Mouse (Mus musculus) G1E (cell line): ENCODE results near the gene Mapk1. TPM values are rescaled to one million over a fixed set of nuclear protein-coding genes. Genes with fewer than 3 reads are reported as not detected.

Experiments used
- ATAC-seq: 2 replicates; pipeline ENCODE4 v1.8.0; 2016; ENCODE audit warnings: mild to moderate bottlenecking; ENCODE audit not compliant: insufficient number of reproducible peaks, poor library complexity, low FRiP score, severe bottlenecking; ENCODE audit errors: extremely low read depth
- DNase-seq: peaks from one replicate; pipeline ENCODE4 v3.0.0; 2012; ENCODE audit warnings: low spot score
- H3K27me3 ChIP-seq: 2 replicates; pipeline ENCODE4 v1.6.1; 2012; ENCODE audit warnings: mild to moderate bottlenecking, low read length, inconsistent platforms; ENCODE audit not compliant: insufficient read depth
- H3K36me3 ChIP-seq: replicated peaks from 2 replicates; pipeline ENCODE3; 2012; ENCODE audit warnings: mild to moderate bottlenecking, inconsistent platforms
- H3K4me1 ChIP-seq: 2 replicates; pipeline ENCODE4 v1.6.1; 2012; ENCODE audit warnings: low read depth, low read length, inconsistent platforms, mixed read lengths; ENCODE audit not compliant: insufficient read depth
- H3K4me3 ChIP-seq: 2 replicates; pipeline ENCODE4 v1.5.1; 2012; ENCODE audit warnings: low read depth, mild to moderate bottlenecking, inconsistent platforms, low read length, moderate library complexity, mixed read lengths
- H3K9me3 ChIP-seq: replicated peaks from 2 replicates; pipeline ENCODE4 v1.6.1; 2012; ENCODE audit warnings: inconsistent platforms
- CTCF ChIP-seq: IDR thresholded peaks from 2 replicates; pipeline ENCODE4 v1.5.1; 2012; ENCODE audit warnings: low read depth, low read length, inconsistent platforms, mixed read lengths
- GATA1 ChIP-seq: IDR thresholded peaks from 2 replicates; pipeline ENCODE4 v1.6.1; 2012; ENCODE audit warnings: borderline replicate concordance, low read length, inconsistent platforms, mixed read lengths
- GATA2 ChIP-seq: IDR thresholded peaks from 2 replicates; pipeline ENCODE4 v1.6.1; 2012; ENCODE audit warnings: low read depth, low read length, inconsistent platforms, borderline replicate concordance
- POLR2AphosphoS5 ChIP-seq: IDR thresholded peaks from 2 replicates; pipeline ENCODE4 v1.6.1; 2012; ENCODE audit warnings: low read depth, low read length, inconsistent platforms; ENCODE audit not compliant: insufficient replicate concordance
- TAL1 ChIP-seq: conservative IDR thresholded peaks from 2 replicates; pipeline ENCODE4 v1.6.1; 2012; ENCODE audit warnings: low read depth, low read length, inconsistent platforms, mixed read lengths
- polyA plus RNA-seq: library from polyadenylated mRNA; stranded (reverse); fragments of >175 nt; gene quantifications from 2 replicates; pipeline ENCODE4 v1.2.3, GENCODE M21; 2012
- total RNA-seq, 2 experiments: library from RNA; stranded (forward) in 1 of 2; stranded (reverse) in 1 of 2; fragments of 200-1000 nt in 1 of 2; fragments of >200 nt in 1 of 2; fragmentation: Nextera tagmentation in 1 of 2; gene quantifications; 2 replicates each; pipeline ENCODE4 v1.2.3; 2014 to 2017

The Mapk1 gene
- total and polyA plus RNA-seq, 3 experiments, result 54.2 to 248 (median 173) TPM

DNA sequence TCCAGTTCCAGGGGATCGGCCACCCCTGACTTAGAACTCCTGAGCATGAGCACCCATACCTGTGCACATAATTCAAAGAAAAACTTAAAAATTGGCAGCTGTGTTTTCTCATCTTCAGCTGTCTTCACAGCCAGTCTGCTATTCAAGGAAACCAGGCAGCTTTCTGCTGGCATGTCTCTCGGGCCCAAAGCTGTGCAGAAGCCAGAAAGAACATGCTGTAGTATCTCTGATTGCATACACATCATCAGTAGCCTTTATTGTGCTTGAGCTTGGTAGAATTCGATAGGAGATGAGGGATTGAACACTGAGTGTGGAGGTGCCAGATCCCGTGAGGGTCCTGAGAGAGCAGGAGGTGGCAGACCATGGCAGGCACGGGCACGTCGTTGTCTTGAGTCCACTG lies 89.8 kb downstream of the Mapk1 start:
- no peak for ATAC-seq
- Histone ChIP-seq H3K4me1 (peaks cover 21% of the 10 kb centered on the region), H3K36me3 (no peaks in the 10 kb centered on the region), H3K9me3 (0 out of 2 replicates have a peak, but pooled peaks cover 4% of the 10 kb centered on the region), H3K27me3 (peaks cover 26% of the 10 kb centered on the region), H3K4me3 (no peak overlapping the region)
- no peak for TF ChIP-seq CTCF
- TF ChIP-seq TAL1, result no peak
- TF ChIP-seq POLR2AphosphoS5, result no peak
- no peak for TF ChIP-seq GATA2
- TF ChIP-seq GATA1, result no peak
- no peak for DNase-seq

DNA sequence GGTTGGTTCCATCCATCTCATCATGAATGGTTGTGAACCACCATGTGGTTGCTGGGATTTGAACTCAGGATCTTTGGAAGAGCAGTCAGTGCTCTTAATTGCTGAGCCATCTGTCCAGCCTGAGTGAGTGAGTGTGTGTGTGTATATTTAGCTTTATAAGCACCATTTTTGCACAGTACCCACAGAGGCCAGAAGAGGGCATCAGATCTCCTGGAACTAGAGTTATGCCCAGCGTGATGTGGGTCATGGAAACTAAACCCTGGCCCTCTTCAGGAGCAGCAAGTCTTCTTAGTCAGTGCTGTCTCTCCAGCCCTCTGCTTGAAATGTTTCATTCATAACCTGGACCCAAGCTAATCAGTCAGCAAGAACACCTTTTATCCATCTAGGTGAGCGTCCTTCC lies 93.1 kb downstream of the Mapk1 start:
- 0 out of 2 replicates have a peak, but pooled peaks cover 4% of the 10 kb centered on the region for H3K9me3 ChIP-seq

DNA sequence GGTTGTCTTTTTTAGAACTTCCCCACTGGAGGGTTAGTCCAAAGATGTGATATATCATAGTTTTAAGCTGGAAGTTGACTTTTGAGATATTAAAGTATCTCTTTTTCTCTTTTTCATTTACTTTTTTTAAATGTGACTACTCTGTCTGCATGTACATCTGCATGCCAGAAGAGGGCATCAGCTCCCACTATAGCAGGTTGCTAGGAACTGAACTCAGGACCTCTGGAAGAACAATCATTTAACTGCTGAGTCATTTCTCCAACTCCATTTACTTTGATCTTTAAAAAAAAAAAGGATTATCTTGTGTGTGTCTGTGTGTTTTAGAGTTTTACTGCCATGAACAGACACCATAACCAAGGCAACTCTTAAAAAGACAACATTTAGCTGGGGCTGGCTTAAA lies 93.7 kb downstream of the Mapk1 start:
- H3K36me3 ChIP-seq, result peaks cover 8% of the 10 kb centered on the region
- TF ChIP-seq CTCF (no peak), TAL1 (no peak), POLR2AphosphoS5 (no peak), GATA2 (no peak), GATA1 (no peak)
- ATAC-seq (no peak), DNase-seq (no peak)
- H3K9me3 ChIP-seq, result 0 out of 2 replicates have a peak, but pooled peaks cover 4% of the 10 kb centered on the region
- no peak overlapping the region for H3K4me3 ChIP-seq
- peaks cover 11% of the 10 kb centered on the region for H3K4me1 ChIP-seq
- peaks cover 19% of the 10 kb centered on the region for H3K27me3 ChIP-seq

More for the DNA sequence above, 93.1 kb downstream of the Mapk1 start:
- DNase-seq, result no peak
- no peak overlapping the region for H3K4me3 ChIP-seq
- peaks cover 19% of the 10 kb centered on the region for H3K27me3 ChIP-seq
- TF ChIP-seq GATA1, result no peak
- no peak for TF ChIP-seq CTCF
- no peak for TF ChIP-seq POLR2AphosphoS5
- no peak for TF ChIP-seq GATA2
- TF ChIP-seq TAL1, result no peak
- peaks cover 7% of the 10 kb centered on the region for H3K4me1 ChIP-seq
- ATAC-seq, result no peak
- peaks cover 2% of the 10 kb centered on the region for H3K36me3 ChIP-seq

DNA sequence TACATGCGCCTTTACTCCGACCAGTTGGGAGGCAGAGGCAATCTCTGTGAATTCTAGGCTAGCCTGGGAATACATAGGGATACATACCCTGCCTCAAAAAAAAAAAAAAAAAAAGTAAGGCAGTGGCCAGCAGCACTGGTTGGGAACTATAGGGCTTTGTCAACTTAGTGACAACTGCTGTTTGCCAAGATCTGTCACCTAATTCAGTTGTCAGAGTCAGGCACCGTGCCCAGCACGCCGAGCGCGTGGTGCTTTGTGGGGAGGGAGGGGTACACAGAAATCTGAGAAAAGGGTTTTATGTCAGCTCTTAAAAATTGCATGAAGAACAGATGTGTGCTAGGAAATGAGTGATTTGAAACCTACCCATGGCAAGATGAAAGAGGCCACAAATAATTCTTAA lies 94.9 kb downstream of the Mapk1 start:
- H3K27me3 ChIP-seq, result peaks cover 13% of the 10 kb centered on the region
- ATAC-seq, result no peak
- no peak for DNase-seq
- peaks cover 19% of the 10 kb centered on the region for H3K36me3 ChIP-seq
- H3K4me1 ChIP-seq, result peaks cover 11% of the 10 kb centered on the region
- 0 out of 2 replicates have a peak, but pooled peaks cover 4% of the 10 kb centered on the region for H3K9me3 ChIP-seq
- no peak for TF ChIP-seq CTCF
- no peak for TF ChIP-seq GATA1
- no peak overlapping the region for H3K4me3 ChIP-seq

DNA sequence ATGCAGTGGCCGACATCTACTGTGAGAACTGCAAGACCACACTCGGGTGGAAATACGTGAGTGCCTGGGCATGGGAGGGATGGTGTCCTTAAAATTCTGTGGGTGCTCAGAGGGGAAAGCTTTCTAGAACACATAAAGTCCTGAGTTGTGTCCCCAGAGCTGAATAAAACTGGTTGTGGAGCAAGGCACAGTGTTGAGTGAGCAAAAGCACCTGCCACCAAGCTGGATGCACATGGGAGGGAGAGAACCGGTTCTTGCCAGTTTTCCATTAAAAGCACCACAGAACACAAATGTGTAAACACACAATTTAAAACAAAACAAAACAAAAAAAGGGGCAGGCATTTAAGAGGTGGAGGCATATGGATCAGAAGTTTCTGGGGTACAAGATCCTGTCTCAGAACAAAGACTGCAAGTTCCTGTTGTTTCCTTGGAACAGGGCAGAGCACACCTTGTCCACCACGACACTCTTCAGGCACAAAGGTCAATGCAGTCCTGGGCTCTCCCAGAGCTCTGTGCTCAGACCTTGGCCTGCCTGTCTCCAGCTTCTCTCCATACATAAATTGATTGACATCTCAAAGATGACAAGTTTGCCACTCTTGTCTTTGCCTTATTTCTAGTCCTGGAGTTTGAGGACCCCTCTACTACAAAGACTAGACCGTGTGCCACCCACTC lies 99.1 kb downstream of the Mapk1 start:
- TF ChIP-seq POLR2AphosphoS5, result no peak
- TF ChIP-seq GATA1, result no peak
- no peak for TF ChIP-seq TAL1
- TF ChIP-seq CTCF, result no peak
- no peak for TF ChIP-seq GATA2
- DNase-seq (no peak), ATAC-seq (no peak)
- Histone ChIP-seq H3K4me3 (no peak overlapping the region), H3K9me3 (no peaks in the 10 kb centered on the region), H3K27me3 (no peaks in the 10 kb centered on the region; the same call in 1 of the 2 replicates), H3K36me3 (peaks cover 60% of the 10 kb centered on the region), H3K4me1 (peaks cover 8% of the 10 kb centered on the region)

DNA sequence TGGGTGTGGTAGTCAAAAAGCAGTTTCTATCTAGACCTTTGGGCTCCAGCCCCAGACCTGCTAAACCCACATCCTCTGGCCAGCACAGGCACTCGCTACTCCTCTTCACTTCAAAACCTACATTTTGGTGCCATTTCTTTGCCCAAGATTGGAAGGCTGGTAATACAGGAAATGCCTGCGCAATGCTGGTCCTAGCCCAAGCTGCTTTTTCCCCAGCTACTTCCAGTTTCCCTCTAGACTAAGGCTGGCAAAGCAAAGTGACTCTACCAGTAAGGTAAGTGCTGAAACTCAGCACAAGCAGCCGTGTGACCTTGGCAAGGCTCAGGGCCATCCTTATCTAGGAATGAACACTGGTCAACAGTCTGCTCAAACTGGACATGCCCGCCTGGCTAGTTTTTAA lies 102.5 kb downstream of the Mapk1 start:
- Histone ChIP-seq H3K9me3 (no peaks in the 10 kb centered on the region), H3K4me1 (peaks cover 3% of the 10 kb centered on the region; the same call in 1 of the 2 replicates), H3K27me3 (no peaks in the 10 kb centered on the region), H3K4me3 (no peak overlapping the region), H3K36me3 (peaks cover 94% of the 10 kb centered on the region)
- no peak for DNase-seq
- no peak for TF ChIP-seq GATA1
- TF ChIP-seq CTCF, result no peak
- TF ChIP-seq GATA2, result no peak
- no peak for TF ChIP-seq TAL1
- TF ChIP-seq POLR2AphosphoS5, result no peak
- no peak for ATAC-seq

DNA sequence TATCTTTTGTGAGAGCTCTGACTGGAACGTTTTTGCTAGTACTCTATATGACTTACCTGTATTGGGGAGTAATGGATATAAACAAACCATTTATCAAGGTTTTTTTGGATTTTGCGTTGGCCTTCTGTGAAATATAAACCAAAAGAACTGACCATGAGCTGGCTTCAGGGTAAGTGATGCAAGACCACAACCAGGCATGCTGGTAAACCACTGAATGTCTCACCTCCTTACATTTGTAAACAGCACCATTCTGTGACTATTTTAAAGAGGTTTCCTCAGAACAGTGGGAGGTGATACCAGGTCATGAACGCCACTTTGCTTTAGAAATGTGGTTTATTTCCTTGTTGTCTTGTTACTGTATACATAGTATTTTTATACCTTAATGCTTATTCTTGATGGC lies 103.1 kb downstream of the Mapk1 start:
- DNase-seq (no peak), ATAC-seq (no peak)
- TF ChIP-seq GATA1, result no peak
- no peak for TF ChIP-seq TAL1
- no peak for TF ChIP-seq POLR2AphosphoS5
- Histone ChIP-seq H3K4me1 (peaks cover 3% of the 10 kb centered on the region; the same call in 1 of the 2 replicates), H3K27me3 (no peaks in the 10 kb centered on the region), H3K4me3 (no peak overlapping the region), H3K36me3 (peaks cover 98% of the 10 kb centered on the region), H3K9me3 (no peaks in the 10 kb centered on the region)
